Mouse (Mus musculus) liver, adult 2 months (tissue): ENCODE results near the gene Ccdc12. TPM values are rescaled to one million over a fixed set of nuclear protein-coding genes. Genes with fewer than 3 reads are reported as not detected.

Experiments
- DNase-seq: peaks from one replicate; pipeline ENCODE4 v3.0.0-alpha.2; 2011; ENCODE audit warnings: low read depth, low spot score; ENCODE audit errors: extremely low read depth
- H3K27ac ChIP-seq: fragments of 200-500 bp; replicated peaks from 2 replicates; pipeline ENCODE4 v1.5.1; 2012; ENCODE audit warnings: low read depth, mild to moderate bottlenecking, control low read depth, inconsistent platforms, low read length; ENCODE audit not compliant: insufficient read depth
- H3K27me3 ChIP-seq: fragments of 200-500 bp; 2 replicates; pipeline ENCODE4 v1.6.1; 2012; ENCODE audit warnings: mild to moderate bottlenecking, moderate library complexity, low read length, inconsistent platforms; ENCODE audit not compliant: control insufficient read depth, insufficient read depth
- H3K36me3 ChIP-seq: fragments of 200-500 bp; 2 replicates; pipeline ENCODE4 v1.6.1; 2012; ENCODE audit warnings: low read length, inconsistent platforms; ENCODE audit not compliant: control insufficient read depth, insufficient read depth
- H3K4me1 ChIP-seq: fragments of 200-500 bp; 2 replicates; pipeline ENCODE4 v1.6.1; 2011; ENCODE audit warnings: low read length; ENCODE audit not compliant: control insufficient read depth, insufficient read depth
- H3K4me3 ChIP-seq: fragments of 200-500 bp; 2 replicates; pipeline ENCODE4 v1.5.1; 2011; ENCODE audit warnings: low read depth, mild to moderate bottlenecking, control low read depth, low read length, moderate library complexity; ENCODE audit not compliant: insufficient read depth
- H3K79me2 ChIP-seq: fragments of 200-500 bp; 2 replicates; pipeline ENCODE4 v1.6.1; 2012; ENCODE audit warnings: inconsistent platforms, mild to moderate bottlenecking, low read length, moderate library complexity; ENCODE audit not compliant: control insufficient read depth, insufficient read depth
- H3K9ac ChIP-seq: fragments of 200-500 bp; 2 replicates; pipeline ENCODE4 v1.6.1; 2012; ENCODE audit warnings: low read depth, mild to moderate bottlenecking, control low read depth, inconsistent platforms, low read length
- CTCF ChIP-seq: fragments of 200-500 bp; IDR thresholded peaks from 2 replicates; pipeline ENCODE4 v1.5.1; 2011; ENCODE audit warnings: low read depth, low read length, control low read depth
- POLR2A ChIP-seq: fragments of 200-500 bp; IDR thresholded peaks from 2 replicates; pipeline ENCODE4 v1.6.1; 2011; ENCODE audit warnings: low read length, control low read depth; ENCODE audit not compliant: insufficient read depth; ENCODE audit errors: extremely low read depth
- WGBS: fragments of 180-500 bp; shearing (Covaris S2); methylation state at CpG from one replicate; pipeline ENCODE4 v1.1.7; 2018; 5-methylcytosine and 5-hydroxymethylcytosine counted together
- polyA plus RNA-seq: library from polyadenylated mRNA; depleted of rRNA; stranded (reverse); fragments of >200 nt; gene quantifications from 2 replicates; pipeline ENCODE4 v1.2.3, GENCODE M21; 2012
- total RNA-seq: library from RNA; depleted of rRNA; stranded (reverse); fragments of >200 nt; gene quantifications from 2 replicates; pipeline ENCODE4 v1.2.3, GENCODE M21; 2014

Ccdc12 gene
- total and polyA plus RNA-seq, 2 experiments = 29.9 to 51.4 TPM

- Histone ChIP-seq H3K9ac (peak overlapping the region; percentile 20), H3K27ac (no peak overlapping the region)
- DNase-seq = peak; percentile 34
These were observed 53.4 kb downstream of the Ccdc12 start for GRCm38 (mm10) chr9:110709640-110710258.

GRCm38 (mm10) chr9:110711532-110711931 is 55.2 kb downstream of the Ccdc12 start:
- H3K27ac ChIP-seq = no peak overlapping the region
- no peak overlapping the region for H3K4me3 ChIP-seq
- TF ChIP-seq CTCF (no peak), POLR2A (no peak)
- H3K79me2 ChIP-seq = no peaks in the 10 kb centered on the region
- H3K4me1 ChIP-seq = no peaks in the 10 kb centered on the region
- H3K36me3 ChIP-seq = peaks cover 11% of the 10 kb centered on the region; the same call in 1 of the 2 replicates
- H3K9ac ChIP-seq = no peak overlapping the region
- 100% methylated on average over 1 of the region's 1 CpGs for WGBS
- DNase-seq = no peak
- no peaks in the 10 kb centered on the region for H3K27me3 ChIP-seq

More at GRCm38 (mm10) chr9:110709640-110710258, 53.4 kb downstream of the Ccdc12 start:
- peak overlapping the region; percentile 44 for H3K4me3 ChIP-seq
- no peaks in the 10 kb centered on the region for H3K79me2 ChIP-seq
- TF ChIP-seq POLR2A (no peak), CTCF (peak; percentile 85)
- H3K36me3 ChIP-seq = peaks cover 11% of the 10 kb centered on the region; the same call in 1 of the 2 replicates
- no peaks in the 10 kb centered on the region for H3K27me3 ChIP-seq
- no peaks in the 10 kb centered on the region for H3K4me1 ChIP-seq
- 37% methylated on average over 5 of the region's 5 CpGs for WGBS

GRCm38 (mm10) chr9:110711996-110712395 is 55.7 kb downstream of the Ccdc12 start:
- no peak for DNase-seq
- H3K79me2 ChIP-seq = no peaks in the 10 kb centered on the region
- no peak for TF ChIP-seq CTCF
- TF ChIP-seq POLR2A = no peak
- no peaks in the 10 kb centered on the region for H3K27me3 ChIP-seq
- peaks cover 11% of the 10 kb centered on the region; the same call in 1 of the 2 replicates for H3K36me3 ChIP-seq
- 93% methylated on average over 6 of the region's 6 CpGs for WGBS
- H3K4me1 ChIP-seq = no peaks in the 10 kb centered on the region
- H3K9ac ChIP-seq = no peak overlapping the region
- H3K27ac ChIP-seq = no peak overlapping the region
- no peak overlapping the region for H3K4me3 ChIP-seq

- 81% methylated on average over 4 of the region's 4 CpGs for WGBS
- Histone ChIP-seq H3K36me3 (peaks cover 11% of the 10 kb centered on the region; the same call in 1 of the 2 replicates), H3K27me3 (no peaks in the 10 kb centered on the region), H3K79me2 (no peaks in the 10 kb centered on the region), H3K4me1 (no peaks in the 10 kb centered on the region), H3K9ac (no peak overlapping the region), H3K4me3 (no peak overlapping the region), H3K27ac (no peak overlapping the region)
- DNase-seq = no peak
- TF ChIP-seq POLR2A (no peak), CTCF (no peak)
These were observed 56.2 kb downstream of the Ccdc12 start for GRCm38 (mm10) chr9:110712545-110712944.

- no peaks in the 10 kb centered on the region for H3K27me3 ChIP-seq
- no peak for DNase-seq
- H3K27ac ChIP-seq = no peak overlapping the region
- H3K9ac ChIP-seq = no peak overlapping the region
- no peak overlapping the region for H3K4me3 ChIP-seq
- WGBS = 87% methylated on average over 1 of the region's 1 CpGs
- H3K4me1 ChIP-seq = peaks cover 4% of the 10 kb centered on the region
- TF ChIP-seq CTCF = no peak
- H3K36me3 ChIP-seq = peaks cover 11% of the 10 kb centered on the region; the same call in 1 of the 2 replicates
- no peaks in the 10 kb centered on the region for H3K79me2 ChIP-seq
These were observed 57.1 kb downstream of the Ccdc12 start for GRCm38 (mm10) chr9:110713389-110713788.

GRCm38 (mm10) chr9:110715426-110715825 is 59.1 kb downstream of the Ccdc12 start:
- no peaks in the 10 kb centered on the region for H3K27me3 ChIP-seq
- H3K9ac ChIP-seq = no peak overlapping the region
- H3K4me1 ChIP-seq = peaks cover 6% of the 10 kb centered on the region
- TF ChIP-seq POLR2A (no peak), CTCF (peak; percentile 22; the same call in 1 of the 2 replicates)
- H3K27ac ChIP-seq = no peak overlapping the region
- H3K36me3 ChIP-seq = peaks cover 11% of the 10 kb centered on the region; the same call in 1 of the 2 replicates
- WGBS = 66% methylated on average over 1 of the region's 1 CpGs
- no peak overlapping the region for H3K4me3 ChIP-seq
- DNase-seq = no peak
- H3K79me2 ChIP-seq = no peaks in the 10 kb centered on the region
